Mouse (Mus musculus): ENCODE measurements around the gene Olfr961. TPM values are rescaled to one million over a fixed set of nuclear protein-coding genes. Genes with fewer than 3 reads are reported as not detected.

Olfr961 gene
- polyA plus RNA-seq, 1 experiment from 2014 or later: not detected

DNA sequence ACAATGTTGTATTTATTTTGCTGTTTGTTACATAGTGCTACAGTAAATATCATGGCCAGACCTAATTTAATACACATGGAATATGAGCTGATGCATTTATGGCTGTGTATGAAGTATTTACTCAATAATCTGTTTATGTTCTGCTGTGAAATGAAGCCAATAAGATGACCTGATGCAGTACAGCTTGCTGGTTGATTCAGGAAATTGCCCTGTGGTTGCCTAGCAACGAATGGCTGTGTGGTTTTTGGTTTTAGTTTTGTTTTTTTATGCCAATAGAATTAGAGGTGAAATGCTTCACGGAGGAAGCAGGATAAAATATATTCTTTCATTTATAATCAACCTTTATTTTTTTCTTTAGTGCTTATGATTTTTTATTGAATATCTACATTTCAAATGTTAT is 34.4 kb downstream of the Olfr961 start:
- Histone ChIP-seq H3K36me3 (ENCODE audit: control insufficient read depth, insufficient read depth, low read length) (no peaks in the 10 kb centered on the region), H3K4me3 (ENCODE audit: low read depth, low read length) (no peak overlapping the region), H3K4me1 (ENCODE audit: control insufficient read depth, insufficient read depth, low read length) (no peaks in the 10 kb centered on the region), H3K27me3 (ENCODE audit: control insufficient read depth, insufficient read depth, low read length) (no peaks in the 10 kb centered on the region), H3K9ac (ENCODE audit: low read length) (no peak overlapping the region), H3K4me2 (no peak overlapping the region), H3K9me3 (ENCODE audit: control insufficient read depth, low read length) (no peaks in the 10 kb centered on the region), H3K27ac (ENCODE audit: low read depth, low read length) (no peak overlapping the region)
- ATAC-seq (ENCODE audit: low FRiP score): no peak
- 76% methylated on average over 2 of the region's 2 CpGs for WGBS
- DNase-seq (ENCODE audit: low spot score, missing footprints): no peak

Other genes starting within 250 kb of the Olfr961 start
- not detected in 2 replicates for gene Olfr952, start 217.9 kb upstream of the Olfr961 start, polyA plus RNA-seq (2014; fragmentation: Nextera tagmentation; extraction: Ambion mirVana)
- gene Olfr954, start 188.4 kb upstream of the Olfr961 start, polyA plus RNA-seq (2014; fragmentation: Nextera tagmentation; extraction: Ambion mirVana): not detected in 2 replicates
- not detected in 2 replicates for gene Olfr955, start 173.1 kb upstream of the Olfr961 start, polyA plus RNA-seq (2014; fragmentation: Nextera tagmentation; extraction: Ambion mirVana)
- not detected in 2 replicates for gene Olfr44, start 151.1 kb upstream of the Olfr961 start, polyA plus RNA-seq (2014; fragmentation: Nextera tagmentation; extraction: Ambion mirVana)
- gene Olfr957, start 129.3 kb upstream of the Olfr961 start, polyA plus RNA-seq (2014; fragmentation: Nextera tagmentation; extraction: Ambion mirVana): not detected in 2 replicates
- gene Olfr958, start 91.0 kb upstream of the Olfr961 start, polyA plus RNA-seq (2014; fragmentation: Nextera tagmentation; extraction: Ambion mirVana): not detected in 2 replicates
- gene Olfr959, start 69.5 kb upstream of the Olfr961 start, polyA plus RNA-seq (2014; fragmentation: Nextera tagmentation; extraction: Ambion mirVana): not detected in 2 replicates
- 12.2 and 17.0 TPM in 2 replicates for gene AW551984, start 40.7 kb upstream of the Olfr961 start, polyA plus RNA-seq (2014; fragmentation: Nextera tagmentation; extraction: Ambion mirVana)
- not detected in 2 replicates for gene Olfr148, start 34.4 kb upstream of the Olfr961 start, polyA plus RNA-seq (2014; fragmentation: Nextera tagmentation; extraction: Ambion mirVana)
- gene Olfr960, start 23.7 kb upstream of the Olfr961 start, polyA plus RNA-seq (2014; fragmentation: Nextera tagmentation; extraction: Ambion mirVana): not detected in 2 replicates
- not detected in 2 replicates for gene Olfr963, start 22.1 kb downstream of the Olfr961 start, polyA plus RNA-seq (2014; fragmentation: Nextera tagmentation; extraction: Ambion mirVana)
- 0.07 TPM in 1 of 2 replicates, not detected in the other for gene Olfr149, start 62.0 kb downstream of the Olfr961 start, polyA plus RNA-seq (2014; fragmentation: Nextera tagmentation; extraction: Ambion mirVana)
- not detected in 2 replicates for gene Olfr965, start 66.3 kb downstream of the Olfr961 start, polyA plus RNA-seq (2014; fragmentation: Nextera tagmentation; extraction: Ambion mirVana)
- gene Olfr150, start 85.9 kb downstream of the Olfr961 start, polyA plus RNA-seq (2014; fragmentation: Nextera tagmentation; extraction: Ambion mirVana): not detected in 2 replicates
- gene Olfr967, start 101.2 kb downstream of the Olfr961 start, polyA plus RNA-seq (2014; fragmentation: Nextera tagmentation; extraction: Ambion mirVana): not detected in 2 replicates
- not detected in 2 replicates for gene Olfr968, start 138.2 kb downstream of the Olfr961 start, polyA plus RNA-seq (2014; fragmentation: Nextera tagmentation; extraction: Ambion mirVana)
- gene Olfr969, start 145.9 kb downstream of the Olfr961 start, polyA plus RNA-seq (2014; fragmentation: Nextera tagmentation; extraction: Ambion mirVana): not detected in 2 replicates
- gene Olfr970, start 163.8 kb downstream of the Olfr961 start, polyA plus RNA-seq (2014; fragmentation: Nextera tagmentation; extraction: Ambion mirVana): not detected in 2 replicates
- gene Olfr971, start 191.8 kb downstream of the Olfr961 start, polyA plus RNA-seq (2014; fragmentation: Nextera tagmentation; extraction: Ambion mirVana): not detected in 2 replicates
- gene Olfr972, start 221.3 kb downstream of the Olfr961 start, polyA plus RNA-seq (2014; fragmentation: Nextera tagmentation; extraction: Ambion mirVana): not detected in 2 replicates

Data from midbrain, embryonic 11.5 days (tissue).